Comparison of ENCODE assay signal across 23 mouse cellular contexts in the genomic region with DNA sequence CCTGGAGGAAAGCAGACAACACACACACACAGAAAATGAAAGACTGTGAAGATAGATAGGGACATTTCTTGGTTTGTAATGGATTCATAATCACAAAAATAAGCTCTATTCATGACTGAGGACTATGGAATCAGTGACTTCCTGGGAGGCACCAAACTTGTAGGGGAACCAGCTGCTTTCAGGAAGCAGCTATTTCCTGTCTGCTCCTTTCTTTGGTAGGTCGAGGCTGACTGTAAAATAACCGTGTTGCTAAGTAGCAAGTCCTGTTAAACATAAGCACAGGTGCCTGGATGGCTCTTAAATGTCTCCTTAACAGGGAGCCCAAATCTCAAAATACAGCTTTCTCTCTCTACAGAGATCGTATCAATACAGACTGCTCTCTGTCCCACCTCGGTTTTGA. TPM values are rescaled to one million over a fixed set of nuclear protein-coding genes. Genes with fewer than 3 reads are reported as not detected.
A peak's percentile ranks its signal among the peaks of the same experiment; 100 is the strongest.
DNase-seq lines count a peak whose midpoint lies in the region; ATAC-seq and TF ChIP-seq lines count a peak whose summit lies in the region.
"Had no signal": no experiment of that assay in that cellular context is flagged by ENCODE, and none has a peak within 500 bp of the region (broad histone marks: within the 10 kb centered on the region; RNA-seq: fewer than 3 reads in every experiment).

No protein-coding gene starts in this region.

- H3K27ac ChIP-seq in gastrocnemius, adult 2 months: peak overlapping the region; percentile 74
- 0 out of 2 replicates have a peak overlapping the region, but pooled peaks have one; percentile 25 for H3K27ac ChIP-seq in midbrain, embryonic 15.5 days
- no peak overlapping the region for H3K27ac ChIP-seq in midbrain, embryonic 11.5 days (ENCODE audit: low read depth, low read length)
- H3K27ac ChIP-seq: heart, adult 2 months; kidney, postnatal 0 days had no signal

- H3K9me3 ChIP-seq in midbrain, embryonic 15.5 days: no peaks in the 10 kb centered on the region
- no peaks in the 10 kb centered on the region for H3K9me3 ChIP-seq in midbrain, embryonic 11.5 days (ENCODE audit: control insufficient read depth, low read length)

- ATAC-seq in midbrain, embryonic 15.5 days (replicated peaks): no peak
- ATAC-seq in midbrain, embryonic 11.5 days (ENCODE audit: low FRiP score): no peak
- peak; percentile 72 for ATAC-seq in activated CD4-positive, CD25-positive, alpha-beta regulatory T cell, adult 4 months

- no peak overlapping the region for H3K4me2 ChIP-seq in midbrain, embryonic 15.5 days
- no peak overlapping the region for H3K4me2 ChIP-seq in midbrain, embryonic 11.5 days

- no peak for DNase-seq in gastrocnemius, adult 2 months
- no peak for DNase-seq in gastrocnemius, postnatal 4 days (ENCODE audit: low spot score in 2 of 2)
- no peak for DNase-seq in midbrain, embryonic 11.5 days (ENCODE audit: low spot score, missing footprints)
- peak; percentile 40 for DNase-seq in thymus, postnatal 0 days (ENCODE audit: low spot score)
- no peak for DNase-seq in retina, embryonic 14.5 days (ENCODE audit: low spot score)
- no peak for DNase-seq in left cerebral cortex, adult 18-20 months (ENCODE audit: low spot score in 2 of 2)
- DNase-seq: adrenal gland, postnatal 14 days; cerebellum, postnatal 14 days; heart, adult 2 months; layer of hippocampus, adult 9-11 months; liver; lung, adult 2 months; lung, postnatal 4 days; right cerebral cortex, postnatal 14 days had no signal

- H3K36me3 ChIP-seq in midbrain, embryonic 15.5 days (replicated peaks): 0 out of 2 replicates have a peak, but pooled peaks cover 4% of the 10 kb centered on the region
- H3K36me3 ChIP-seq in midbrain, embryonic 11.5 days (ENCODE audit: control insufficient read depth, insufficient read depth, low read length): no peaks in the 10 kb centered on the region

- no peak overlapping the region for H3K9ac ChIP-seq in midbrain, embryonic 15.5 days
- H3K9ac ChIP-seq in midbrain, embryonic 11.5 days (ENCODE audit: low read length): no peak overlapping the region

- H3K4me3 ChIP-seq in gastrocnemius, adult 2 months: peak overlapping the region; percentile 6; the same call in 1 of the 2 replicates
- H3K4me3 ChIP-seq in midbrain, embryonic 15.5 days: no peak overlapping the region
- H3K4me3 ChIP-seq in midbrain, embryonic 11.5 days (ENCODE audit: low read depth, low read length): no peak overlapping the region
- H3K4me3 ChIP-seq: heart, adult 2 months had no signal

- H3K27me3 ChIP-seq in midbrain, embryonic 15.5 days (replicated peaks): no peaks in the 10 kb centered on the region
- H3K27me3 ChIP-seq in midbrain, embryonic 11.5 days (ENCODE audit: control insufficient read depth, insufficient read depth, low read length): no peaks in the 10 kb centered on the region

- TF ChIP-seq CTCF in gastrocnemius, adult 2 months (IDR thresholded peaks at IDR 0.05): no peak

- intact Hi-C loops in gastrocnemius, adult 2 months (cut with DNase I): no loop called here

- H3K4me1 ChIP-seq in midbrain, embryonic 15.5 days: 0 out of 2 replicates have a peak, but pooled peaks cover 5% of the 10 kb centered on the region
- H3K4me1 ChIP-seq in midbrain, embryonic 11.5 days (ENCODE audit: control insufficient read depth, insufficient read depth, low read length): peaks cover 20% of the 10 kb centered on the region

- 77% methylated on average over 4 of the region's 4 CpGs for WGBS in midbrain, embryonic 15.5 days
- WGBS in midbrain, embryonic 11.5 days: 88% methylated on average over 4 of the region's 4 CpGs

RNA-seq across cellular contexts. Expression of gene Tigit, which starts 39.1 kb away (rescaled TPM):
- total RNA-seq in gastrocnemius, adult 2 months (2021): not detected
- not detected for total RNA-seq in gastrocnemius, postnatal 4 days (2021)
- polyA plus RNA-seq in midbrain, embryonic 15.5 days (2015; fragmentation: Nextera tagmentation; extraction: Ambion mirVana): not detected in 2 replicates
- polyA plus RNA-seq in midbrain, embryonic 11.5 days (2014; fragmentation: Nextera tagmentation; extraction: Ambion mirVana): not detected in 2 replicates
- polyA plus RNA-seq in activated CD4-positive, CD25-positive, alpha-beta regulatory T cell, adult 4 months (2017; shearing (Covaris generic)): 100 to 1,000 TPM; 390 to 542 TPM
- 1.0 and 1.1 TPM in 2 replicates for polyA plus RNA-seq in thymus, postnatal 0 days (2015; fragmentation: Nextera tagmentation; extraction: Ambion mirVana)
- total RNA-seq in left cerebral cortex, adult 18-20 months (2021): not detected
- total RNA-seq: adrenal gland, postnatal 14 days; gastrocnemius, adult 18-20 months; heart, adult 2 months; left cerebral cortex, postnatal 14 days; neutrophil, adult 5-6 weeks had no signal
- polyA plus RNA-seq: heart, postnatal 0 days; intestine, embryonic 14.5 days; kidney, postnatal 0 days; testis, adult 2 months had no signal

Comparison
In these comparisons a context has a peak if more than half of its experiments do, and no peak if none do; other contexts are left out.
1. RNA of gene Tigit, which starts 39.1 kb away (polyA plus RNA-seq): 390 to 542 TPM in activated CD4-positive, CD25-positive, alpha-beta regulatory T cell, adult 4 months; 1.0 to 1.1 TPM in thymus, postnatal 0 days, not detected in midbrain, embryonic 15.5 days and not detected in midbrain, embryonic 11.5 days; every median in the first group is over 100 times any median in the second.